Mouse (Mus musculus): Measurements from ENCODE around the gene Auh.

- TF ChIP-seq CTCF (IDR thresholded peaks at IDR 0.05; ENCODE audit: borderline replicate concordance, insufficient read depth, low read length) (no peak), POLR2A (IDR thresholded peaks at IDR 0.05; ENCODE audit: low read depth, low read length) (no peak)
These were observed 19.7 kb upstream of the Auh start for GRCm38 (mm10) chr13:52949211-52949610.

Data from embryonic fibroblast, embryonic 13.5 days (primary cell).